Mouse (Mus musculus): ENCODE data around the gene Tpi1.

DNA sequence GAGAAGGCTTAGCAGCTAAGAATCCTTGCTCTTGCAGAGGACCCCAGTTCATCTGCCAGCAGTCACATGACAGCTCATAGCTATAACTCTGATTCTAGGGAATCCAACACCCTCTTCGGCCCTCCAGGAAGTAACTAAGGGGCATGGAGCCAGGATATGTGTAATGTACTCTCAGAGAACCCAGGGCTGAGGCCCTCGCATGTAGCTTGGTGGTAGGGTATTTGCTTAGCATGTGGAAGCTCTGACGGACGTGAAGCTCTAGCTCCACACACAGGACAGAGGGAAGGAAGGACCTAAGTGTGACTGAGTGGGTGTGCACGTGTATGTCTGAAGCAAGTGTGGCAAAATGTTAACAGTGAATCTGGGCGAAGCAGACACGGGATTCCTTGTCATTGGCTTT lies 22.3 kb upstream of the Tpi1 start:
- no peak for TF ChIP-seq POLR2A (IDR thresholded peaks at IDR 0.05; ENCODE audit: control insufficient read depth, extremely low read depth, insufficient read depth, low read length, poor library complexity)
- no peak for TF ChIP-seq CTCF (IDR thresholded peaks at IDR 0.05; ENCODE audit: borderline replicate concordance, control insufficient read depth, extremely low read depth, insufficient read depth, low read length, poor library complexity)

All from thymus, adult 2 months (tissue).